In the genomic region with DNA sequence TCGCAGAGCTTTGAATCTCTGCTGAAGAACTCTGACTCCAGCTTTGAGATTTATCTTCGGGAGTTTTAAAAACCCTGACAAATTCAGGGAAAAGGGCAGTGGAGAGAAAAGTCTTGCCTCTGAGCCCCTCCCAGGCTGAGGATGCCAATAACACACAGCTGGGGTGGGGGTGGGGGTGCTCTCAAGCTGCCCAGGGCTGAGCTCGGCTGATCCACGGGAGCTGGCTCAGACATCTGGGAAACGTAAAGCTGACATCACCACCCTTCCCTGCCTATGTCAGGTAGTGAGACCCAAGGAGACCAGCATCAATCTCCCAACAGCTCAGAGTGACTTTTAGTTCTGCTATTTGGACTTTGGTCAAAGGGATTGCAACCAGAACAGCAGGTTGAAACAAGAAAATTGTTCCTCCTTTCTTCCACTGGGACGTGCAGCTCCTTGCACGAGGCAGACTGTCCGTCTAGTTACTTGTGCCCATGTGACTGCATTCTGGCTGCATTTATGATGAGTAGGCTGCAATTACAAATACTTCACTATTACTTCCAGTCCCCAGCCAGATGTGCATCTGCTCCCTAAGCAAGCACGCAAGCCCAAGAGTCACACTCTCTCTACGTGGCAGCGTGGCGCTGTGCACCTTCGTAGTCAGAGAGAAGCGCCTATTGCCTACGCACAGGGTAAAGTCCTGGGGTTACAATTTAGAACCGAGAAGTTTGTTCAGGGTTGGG, we compare ENCODE assay signal across 31 mouse cellular contexts. TPM values are rescaled to one million over a fixed set of nuclear protein-coding genes. Genes with fewer than 3 reads are reported as not detected.
DNase-seq lines count a peak whose midpoint lies in the region; ATAC-seq and TF ChIP-seq lines count a peak whose summit lies in the region.
"Had no signal": no experiment of that assay in that cellular context is flagged by ENCODE, and none has a peak within 500 bp of the region (broad histone marks: within the 10 kb centered on the region; RNA-seq: fewer than 3 reads in every experiment).

No protein-coding gene starts in this region.

- TF ChIP-seq POLR2A in brain, embryonic 14.5 days (IDR thresholded peaks at IDR 0.05; ENCODE audit: borderline replicate concordance, extremely low read depth, insufficient read depth, insufficient read length, poor library complexity, severe bottlenecking) = no peak

- H3K27me3 ChIP-seq in limb, embryonic 13.5 days = peaks cover 20% of the 10 kb centered on the region
- H3K27me3 ChIP-seq: CH12.LX; hindbrain, embryonic 15.5 days; midbrain, embryonic 15.5 days had no signal

- 0 out of 2 replicates have a peak overlapping the region, but pooled peaks have one; percentile 7 for H3K4me3 ChIP-seq in gastrocnemius, adult 2 months
- no peak overlapping the region for H3K4me3 ChIP-seq in limb, embryonic 13.5 days
- H3K4me3 ChIP-seq: hindbrain, embryonic 15.5 days; layer of hippocampus, adult 2 months; midbrain, embryonic 15.5 days; myocyte had no signal

- WGBS in limb, embryonic 13.5 days = 37% methylated on average over 16 of the region's 16 CpGs

- H3K9ac ChIP-seq in limb, embryonic 13.5 days = no peak overlapping the region
- H3K9ac ChIP-seq: hindbrain, embryonic 15.5 days; midbrain, embryonic 15.5 days had no signal

- peak overlapping the region; percentile 42 for H3K4me2 ChIP-seq in limb, embryonic 13.5 days (replicated peaks)
- H3K4me2 ChIP-seq: hindbrain, embryonic 15.5 days; midbrain, embryonic 15.5 days had no signal

- no peak for DNase-seq in gastrocnemius, adult 2 months
- no peak for DNase-seq in gastrocnemius, adult 18-20 months (ENCODE audit: low spot score)
- DNase-seq in brain, embryonic 14.5 days (ENCODE audit: low read depth) = peak; percentile 23
- DNase-seq in forelimb bud, embryonic 11.5 days (ENCODE audit: low read depth, low spot score) = peak; percentile 46
- DNase-seq in left cerebral cortex, adult 8-10 months (ENCODE audit: low spot score in 2 of 2) = no peak
- no peak for DNase-seq in left cerebral cortex, adult 9 months (ENCODE audit: low spot score in 2 of 2)
- DNase-seq: adrenal gland, postnatal 36 days; cerebellum, adult 18-20 months; cerebellum, postnatal 25 days; gastrocnemius, postnatal 14 days; heart, adult 18-20 months; heart, postnatal 4 days; kidney, adult 11 months; kidney, postnatal 14 days; layer of hippocampus, postnatal 36 days; liver; lung, postnatal 14 days; right cerebral cortex, postnatal 25 days had no signal

- no peak overlapping the region for H3K27ac ChIP-seq in gastrocnemius, adult 2 months
- no peak overlapping the region for H3K27ac ChIP-seq in limb, embryonic 13.5 days
- H3K27ac ChIP-seq: hindbrain, embryonic 15.5 days; layer of hippocampus, adult 2 months; midbrain, embryonic 15.5 days had no signal

- ATAC-seq in limb, embryonic 13.5 days (ENCODE audit: low FRiP score, low read depth) = no peak
- ATAC-seq in megakaryocyte progenitor cell, adult 5-6 weeks (replicated peaks; ENCODE audit: poor library complexity) = no peak
- ATAC-seq: midbrain, embryonic 15.5 days had no signal

- intact Hi-C loops in gastrocnemius, adult 2 months (cut with DNase I) = no loop called here

- H3K36me3 ChIP-seq in limb, embryonic 13.5 days = no peaks in the 10 kb centered on the region
- H3K36me3 ChIP-seq: hindbrain, embryonic 15.5 days; midbrain, embryonic 15.5 days had no signal

- peaks cover 14% of the 10 kb centered on the region for H3K4me1 ChIP-seq in limb, embryonic 13.5 days
- H3K4me1 ChIP-seq: hindbrain, embryonic 15.5 days; midbrain, embryonic 15.5 days had no signal

- no peaks in the 10 kb centered on the region for H3K9me3 ChIP-seq in limb, embryonic 13.5 days
- H3K9me3 ChIP-seq: hindbrain, embryonic 15.5 days; midbrain, embryonic 15.5 days had no signal

- no peak for TF ChIP-seq CTCF in gastrocnemius, adult 2 months (IDR thresholded peaks at IDR 0.05)
- TF ChIP-seq CTCF in brain, embryonic 14.5 days (IDR thresholded peaks at IDR 0.05; ENCODE audit: borderline replicate concordance, extremely low read depth, insufficient read depth, insufficient read length) = no peak

RNA-seq across cellular contexts. Expression of a gene that starts 25.1 kb away (rescaled TPM):
- total RNA-seq in gastrocnemius, adult 2 months (2021) = under 1 TPM in 1 of 2 experiments, not detected in 1; 0.11 TPM
- total RNA-seq in gastrocnemius, adult 18-20 months (2021) = not detected
- polyA plus RNA-seq in brain, embryonic 14.5 days (2012; rRNA removed) = 11.7 and 28.4 TPM in 2 replicates
- 1.5 and 1.8 TPM in 2 replicates for polyA plus RNA-seq in limb, embryonic 13.5 days (2015; fragmentation: Nextera tagmentation; extraction: Ambion mirVana)
- total RNA-seq in left cerebral cortex, adult 8-10 months (2022) = 1 to 10 TPM; 2.5 to 5.8 (median 4.7) TPM
- total RNA-seq in megakaryocyte progenitor cell, adult 5-6 weeks (2015) = not detected in 2 replicates
- total RNA-seq in megakaryocyte progenitor cell, adult 5-6 weeks (2017) = not detected in 2 replicates
- total RNA-seq: CH12.LX; heart, adult 18-20 months; heart, postnatal 4 days; layer of hippocampus, adult 2 months; layer of hippocampus, postnatal 36 days; megakaryocyte-erythroid progenitor cell, adult 5-6 weeks; MEL had no signal
- polyA plus RNA-seq: liver, embryonic 16.5 days; myocyte; neural tube, embryonic 14.5 days; spleen, adult 2 months; urinary bladder, adult 2 months had no signal

Comparison
In these comparisons a context has a peak if more than half of its experiments do, and no peak if none do; other contexts are left out.
1. DNase-seq: peak in brain, embryonic 14.5 days (single experiment) and forelimb bud, embryonic 11.5 days (single experiment); none in gastrocnemius, adult 2 months (single experiment), gastrocnemius, adult 18-20 months (single experiment), left cerebral cortex, adult 8-10 months (0 of 2) and left cerebral cortex, adult 9 months (0 of 2).